Mouse (Mus musculus): ENCODE measurements around the gene Tmem273.

DNA sequence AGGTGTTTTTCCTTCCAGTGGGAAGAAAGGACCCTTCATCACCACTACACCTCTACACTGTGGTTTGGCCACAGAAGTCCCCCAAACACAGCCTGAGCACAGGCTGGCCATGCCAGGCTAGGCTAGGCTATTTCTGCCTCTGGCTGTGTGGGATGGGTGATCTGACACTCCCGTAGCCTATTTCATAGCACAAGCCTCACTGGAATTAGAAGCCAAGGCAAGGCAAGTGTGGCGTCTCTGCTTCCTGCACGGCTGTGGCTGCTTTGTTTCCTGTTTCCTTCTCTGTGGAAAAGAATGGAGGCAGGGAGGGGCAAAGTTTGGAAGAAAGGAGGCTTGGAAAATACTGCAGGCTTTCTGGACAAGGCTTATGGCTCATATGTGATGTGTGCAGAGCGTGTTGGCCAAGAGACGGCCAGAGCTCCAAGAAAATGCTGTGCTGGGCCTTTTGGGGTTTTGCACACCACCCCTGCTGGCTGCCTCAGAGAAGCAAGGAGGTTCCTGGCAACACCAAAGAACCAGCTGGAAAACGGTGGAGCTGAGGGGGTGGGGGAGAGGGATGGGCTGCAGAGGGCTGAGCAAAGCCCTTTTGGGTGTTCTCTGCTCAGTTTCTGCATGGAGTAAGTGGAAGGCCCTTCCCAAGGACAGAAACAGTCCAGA, 42.4 kb downstream of the Tmem273 start:
- no peak for TF ChIP-seq CTCF (IDR thresholded peaks at IDR 0.05; ENCODE audit: control insufficient read depth, insufficient read depth, insufficient replicate concordance, low read depth, low read length)
- no peak for TF ChIP-seq POLR2A (IDR thresholded peaks at IDR 0.05; ENCODE audit: control insufficient read depth, low read depth, low read length)
